Mouse (Mus musculus): ENCODE measurements around the gene Olfr228. TPM values are rescaled to one million over a fixed set of nuclear protein-coding genes. Genes with fewer than 3 reads are reported as not detected.

Olfr228 gene
- polyA plus RNA-seq, 1 experiment from 2014 or later: not detected

Other genes with a start within 250 kb of the Olfr228 start
- not detected in 2 replicates for gene Olfr1048, start 247.1 kb downstream of the Olfr228 start, polyA plus RNA-seq (2014; fragmentation: Nextera tagmentation; extraction: Ambion mirVana)
- not detected in 2 replicates for gene Olfr1049, start 229.1 kb downstream of the Olfr228 start, polyA plus RNA-seq (2014; fragmentation: Nextera tagmentation; extraction: Ambion mirVana)
- not detected in 2 replicates for gene Olfr1051, start 208.3 kb downstream of the Olfr228 start, polyA plus RNA-seq (2014; fragmentation: Nextera tagmentation; extraction: Ambion mirVana)
- not detected in 2 replicates for gene Olfr1052, start 194.9 kb downstream of the Olfr228 start, polyA plus RNA-seq (2014; fragmentation: Nextera tagmentation; extraction: Ambion mirVana)
- gene Olfr1053, start 172.1 kb downstream of the Olfr228 start, polyA plus RNA-seq (2014; fragmentation: Nextera tagmentation; extraction: Ambion mirVana): not detected in 2 replicates
- gene Olfr1054, start 152.0 kb downstream of the Olfr228 start, polyA plus RNA-seq (2014; fragmentation: Nextera tagmentation; extraction: Ambion mirVana): not detected in 2 replicates
- gene Olfr1055, start 137.1 kb downstream of the Olfr228 start, polyA plus RNA-seq (2014; fragmentation: Nextera tagmentation; extraction: Ambion mirVana): not detected in 2 replicates
- gene Olfr1056, start 124.9 kb downstream of the Olfr228 start, polyA plus RNA-seq (2014; fragmentation: Nextera tagmentation; extraction: Ambion mirVana): not detected in 2 replicates
- not detected in 2 replicates for gene Olfr1057, start 109.0 kb downstream of the Olfr228 start, polyA plus RNA-seq (2014; fragmentation: Nextera tagmentation; extraction: Ambion mirVana)
- gene Olfr1058, start 98.8 kb downstream of the Olfr228 start, polyA plus RNA-seq (2014; fragmentation: Nextera tagmentation; extraction: Ambion mirVana): not detected in 2 replicates
- gene Olfr1061, start 73.3 kb downstream of the Olfr228 start, polyA plus RNA-seq (2014; fragmentation: Nextera tagmentation; extraction: Ambion mirVana): not detected in 2 replicates
- not detected in 2 replicates for gene Olfr1062, start 60.6 kb downstream of the Olfr228 start, polyA plus RNA-seq (2014; fragmentation: Nextera tagmentation; extraction: Ambion mirVana)
- gene Olfr1065, start 36.8 kb downstream of the Olfr228 start, polyA plus RNA-seq (2014; fragmentation: Nextera tagmentation; extraction: Ambion mirVana): not detected in 2 replicates
- gene Olfr1066, start 31.1 kb downstream of the Olfr228 start, polyA plus RNA-seq (2014; fragmentation: Nextera tagmentation; extraction: Ambion mirVana): not detected in 2 replicates
- gene Olfr1076, start 21.1 kb upstream of the Olfr228 start, polyA plus RNA-seq (2014; fragmentation: Nextera tagmentation; extraction: Ambion mirVana): not detected in 2 replicates
- gene Olfr1079, start 55.1 kb upstream of the Olfr228 start, polyA plus RNA-seq (2014; fragmentation: Nextera tagmentation; extraction: Ambion mirVana): not detected in 2 replicates
- not detected in 2 replicates for gene Olfr1080, start 70.8 kb upstream of the Olfr228 start, polyA plus RNA-seq (2014; fragmentation: Nextera tagmentation; extraction: Ambion mirVana)
- not detected in 2 replicates for gene Olfr1082, start 111.6 kb upstream of the Olfr228 start, polyA plus RNA-seq (2014; fragmentation: Nextera tagmentation; extraction: Ambion mirVana)
- gene Olfr1084, start 152.3 kb upstream of the Olfr228 start, polyA plus RNA-seq (2014; fragmentation: Nextera tagmentation; extraction: Ambion mirVana): not detected in 2 replicates
- gene Olfr1085, start 174.6 kb upstream of the Olfr228 start, polyA plus RNA-seq (2014; fragmentation: Nextera tagmentation; extraction: Ambion mirVana): not detected in 2 replicates
- not detected in 2 replicates for gene Olfr1086, start 192.7 kb upstream of the Olfr228 start, polyA plus RNA-seq (2014; fragmentation: Nextera tagmentation; extraction: Ambion mirVana)
- not detected in 2 replicates for gene Olfr1087, start 211.0 kb upstream of the Olfr228 start, polyA plus RNA-seq (2014; fragmentation: Nextera tagmentation; extraction: Ambion mirVana)
- gene Olfr1089, start 246.3 kb upstream of the Olfr228 start, polyA plus RNA-seq (2014; fragmentation: Nextera tagmentation; extraction: Ambion mirVana): not detected in 2 replicates